Mouse (Mus musculus) heart, embryonic 14.5 days (tissue): ENCODE data around the gene Gnl3. TPM values are rescaled to one million over a fixed set of nuclear protein-coding genes. Genes with fewer than 3 reads are reported as not detected.

ENCODE experiments used
- ATAC-seq: fragments of 200-750 bp; cut with Nextera tagmentation; 2 replicates; pipeline ENCODE4 v1.8.0; 2017; ENCODE audit warnings: low read depth, moderate TSS enrichment; ENCODE audit not compliant: insufficient number of reproducible peaks, insufficient read depth, low FRiP score
- H3K27ac ChIP-seq, 2 experiments: fragments of 200-500 bp in 1 of 2; fragments of 300-500 bp in 1 of 2; sonication (generic) in 1 of 2; replicated peaks in 1 of 2; 2 replicates each; pipeline ENCODE4 v1.5.1; 2012 to 2014; ENCODE audit warnings: low read depth in 2 of 2, low read length in 2 of 2, control low read depth in 1 of 2, mild to moderate bottlenecking in 1 of 2, mixed read lengths in 1 of 2; ENCODE audit not compliant: control insufficient read depth in 1 of 2, insufficient read depth in 1 of 2
- H3K27me3 ChIP-seq: fragments of 300-500 bp; sonication (generic); 2 replicates; pipeline ENCODE4 v1.6.1; 2014; ENCODE audit warnings: mild to moderate bottlenecking, low read length, control low read depth; ENCODE audit not compliant: control insufficient read depth, insufficient read depth
- H3K36me3 ChIP-seq: fragments of 300-500 bp; sonication (generic); 2 replicates; pipeline ENCODE4 v1.6.1; 2014; ENCODE audit warnings: mild to moderate bottlenecking, control low read depth, low read length, mixed read lengths; ENCODE audit not compliant: control insufficient read depth, insufficient read depth
- H3K4me1 ChIP-seq, 2 experiments: fragments of 200-500 bp in 1 of 2; fragments of 300-500 bp in 1 of 2; sonication (generic) in 1 of 2; 2 replicates each; pipeline ENCODE4 v1.6.1; 2012 to 2014; ENCODE audit warnings: low read length in 2 of 2, control low read depth in 1 of 2, mixed read lengths in 1 of 2; ENCODE audit not compliant: control insufficient read depth in 2 of 2, insufficient read depth in 2 of 2
- H3K4me2 ChIP-seq: fragments of 300-500 bp; sonication (generic); 2 replicates; pipeline ENCODE4 v1.6.1; 2014; ENCODE audit warnings: mild to moderate bottlenecking, low read length
- H3K4me3 ChIP-seq, 2 experiments: fragments of 200-500 bp in 1 of 2; fragments of 300-500 bp in 1 of 2; sonication (generic) in 1 of 2; 2 replicates each; pipeline ENCODE4 v1.5.1; 2012 to 2014; ENCODE audit warnings: low read length in 2 of 2, mild to moderate bottlenecking in 2 of 2, control low read depth in 1 of 2, low read depth in 1 of 2, moderate library complexity in 1 of 2; ENCODE audit not compliant: control insufficient read depth in 1 of 2, insufficient read depth in 1 of 2
- H3K9ac ChIP-seq: fragments of 300-500 bp; sonication (generic); 2 replicates; pipeline ENCODE4 v1.6.1; 2014; ENCODE audit warnings: mild to moderate bottlenecking, low read length
- H3K9me3 ChIP-seq: fragments of 300-500 bp; sonication (generic); 2 replicates; pipeline ENCODE4 v1.6.1; 2016; ENCODE audit warnings: low read length, control low read depth; ENCODE audit not compliant: control insufficient read depth
- WGBS: fragments of 180-500 bp; shearing (Covaris S2); extraction: QIAGEN DNeasy Blood & Tissue Kit; methylation state at CpG from one replicate; pipeline ENCODE4 v1.1.7; 2014; 5-methylcytosine and 5-hydroxymethylcytosine counted together
- polyA plus RNA-seq: library from polyadenylated mRNA; unstranded; fragments of >200 nt; fragmentation: Nextera tagmentation; extraction: Ambion mirVana; gene quantifications from 2 replicates; pipeline ENCODE4 v1.2.1, GENCODE M21; 2014

Gnl3 gene
- polyA plus RNA-seq, 1 experiment from 2014 or later: 49.3 TPM

GRCm38 (mm10) chr14:31000816-31001306 lies 18.1 kb downstream of the Gnl3 start:
- Histone ChIP-seq H3K9me3 (no peaks in the 10 kb centered on the region), H3K9ac (peak overlapping the region; percentile 95), H3K4me2 (peak overlapping the region; percentile 70), H3K36me3 (peaks cover 19% of the 10 kb centered on the region), H3K27ac (peak overlapping the region; percentile 3 to 90), H3K4me3 (peak overlapping the region; percentile 90 to 98), H3K4me1 (peaks cover 4 to 11% of the 10 kb centered on the region in 2 experiments), H3K27me3 (no peaks in the 10 kb centered on the region)
- ATAC-seq: no peak
- under 1% methylated on average over 21 of the region's 21 CpGs for WGBS

GRCm38 (mm10) chr14:31000356-31000755 lies 18.6 kb downstream of the Gnl3 start:
- 0 out of 4 replicates have a peak overlapping the region, but pooled peaks of 1 of the 2 experiments have one; percentile 90 for H3K27ac ChIP-seq
- WGBS: 56% methylated on average over 10 of the region's 10 CpGs
- ATAC-seq: no peak

GRCm38 (mm10) chr14:30996417-30996816 lies 22.5 kb downstream of the Gnl3 start:
- Histone ChIP-seq H3K27ac (no peak overlapping the region), H3K9me3 (no peaks in the 10 kb centered on the region), H3K4me2 (no peak overlapping the region), H3K36me3 (peaks cover 11% of the 10 kb centered on the region), H3K9ac (no peak overlapping the region), H3K27me3 (no peaks in the 10 kb centered on the region), H3K4me3 (no peak overlapping the region), H3K4me1 (peaks cover 0 to 7% of the 10 kb centered on the region in 2 experiments; a peak in 2 of 4 replicates)
- ATAC-seq: no peak

More at GRCm38 (mm10) chr14:31000356-31000755, 18.6 kb downstream of the Gnl3 start:
- H3K9ac ChIP-seq: peak overlapping the region; percentile 95
- no peaks in the 10 kb centered on the region for H3K27me3 ChIP-seq
- peaks cover 4 to 11% of the 10 kb centered on the region in 2 experiments for H3K4me1 ChIP-seq
- no peaks in the 10 kb centered on the region for H3K9me3 ChIP-seq
- H3K4me2 ChIP-seq: peak overlapping the region; percentile 70
- H3K36me3 ChIP-seq: peaks cover 19% of the 10 kb centered on the region
- peak overlapping the region; percentile 90 to 98; a peak in 3 of 4 replicates for H3K4me3 ChIP-seq

GRCm38 (mm10) chr14:30976222-30976621 lies 42.7 kb downstream of the Gnl3 start:
- H3K36me3 ChIP-seq: no peaks in the 10 kb centered on the region; the same call in 1 of the 2 replicates
- H3K9ac ChIP-seq: no peak overlapping the region
- H3K4me2 ChIP-seq: no peak overlapping the region
- no peak overlapping the region for H3K27ac ChIP-seq
- H3K4me3 ChIP-seq: no peak overlapping the region
- H3K4me1 ChIP-seq: no peaks in the 10 kb centered on the region
- H3K27me3 ChIP-seq: no peaks in the 10 kb centered on the region
- WGBS: 73% methylated on average over 3 of the region's 3 CpGs
- no peaks in the 10 kb centered on the region for H3K9me3 ChIP-seq
- ATAC-seq: no peak

- no peak overlapping the region for H3K4me2 ChIP-seq
- H3K4me3 ChIP-seq: no peak overlapping the region
- peaks cover 4% of the 10 kb centered on the region; the same call in 1 of the 2 replicates for H3K36me3 ChIP-seq
- no peak for ATAC-seq
- H3K4me1 ChIP-seq: no peaks in the 10 kb centered on the region
- no peaks in the 10 kb centered on the region for H3K27me3 ChIP-seq
- H3K9ac ChIP-seq: no peak overlapping the region
- H3K27ac ChIP-seq: no peak overlapping the region
- WGBS: 62% methylated on average over 6 of the region's 6 CpGs
- no peaks in the 10 kb centered on the region for H3K9me3 ChIP-seq
Observed at GRCm38 (mm10) chr14:30974204-30974603, 44.7 kb downstream of the Gnl3 start.

Other genes starting within 250 kb of the Gnl3 start
- 15.4 and 16.3 TPM in 2 replicates for gene Tmem110, start 193.6 kb downstream of the Gnl3 start, polyA plus RNA-seq
- gene Mustn1, start 140.0 kb downstream of the Gnl3 start, polyA plus RNA-seq: 3.3 and 4.3 TPM in 2 replicates
- gene Itih4, start 132.7 kb downstream of the Gnl3 start, polyA plus RNA-seq: 0.27 and 0.53 TPM in 2 replicates
- gene Itih3, start 95.4 kb downstream of the Gnl3 start, polyA plus RNA-seq: 1.5 and 2.2 TPM in 2 replicates
- gene Itih1, start 75.9 kb downstream of the Gnl3 start, polyA plus RNA-seq: not detected in 2 replicates
- gene Nek4, start 67.8 kb downstream of the Gnl3 start, polyA plus RNA-seq: 5.4 and 5.5 TPM in 2 replicates
- 48.1 and 60.3 TPM in 2 replicates for gene Glt8d1, start 17.8 kb downstream of the Gnl3 start, polyA plus RNA-seq
- gene Spcs1, start 17.5 kb downstream of the Gnl3 start, polyA plus RNA-seq: 382 and 395 TPM in 2 replicates
- gene Pbrm1, start within 50 bp of the Gnl3 start, polyA plus RNA-seq: 75.1 and 89.0 TPM in 2 replicates
- gene Smim4, start 109.8 kb upstream of the Gnl3 start, polyA plus RNA-seq: 98.2 and 107 TPM in 2 replicates
- 329 and 341 TPM in 2 replicates for gene Nt5dc2, start 111.9 kb upstream of the Gnl3 start, polyA plus RNA-seq
- gene Stab1, start 149.5 kb upstream of the Gnl3 start, polyA plus RNA-seq: 56.0 and 66.8 TPM in 2 replicates
- gene Tnnc1, start 189.2 kb upstream of the Gnl3 start, polyA plus RNA-seq: 5,119 and 5,195 TPM in 2 replicates
- 308 and 317 TPM in 2 replicates for gene Nisch, start 197.8 kb upstream of the Gnl3 start, polyA plus RNA-seq
- gene Sema3g, start 198.7 kb upstream of the Gnl3 start, polyA plus RNA-seq: 0.23 and 0.26 TPM in 2 replicates
- 9.4 and 9.6 TPM in 2 replicates for gene Phf7, start 232.2 kb upstream of the Gnl3 start, polyA plus RNA-seq
- 47.6 TPM in 2 replicates for gene Bap1, start 232.3 kb upstream of the Gnl3 start, polyA plus RNA-seq